Mouse (Mus musculus): ENCODE measurements at regions not wholly inside any gene's neighbourhood (a gene's known extent, or its start where the extent isn't known, plus 50 kb on each side); places are given as distances from the start of the nearest gene placed in this dataset.

DNA sequence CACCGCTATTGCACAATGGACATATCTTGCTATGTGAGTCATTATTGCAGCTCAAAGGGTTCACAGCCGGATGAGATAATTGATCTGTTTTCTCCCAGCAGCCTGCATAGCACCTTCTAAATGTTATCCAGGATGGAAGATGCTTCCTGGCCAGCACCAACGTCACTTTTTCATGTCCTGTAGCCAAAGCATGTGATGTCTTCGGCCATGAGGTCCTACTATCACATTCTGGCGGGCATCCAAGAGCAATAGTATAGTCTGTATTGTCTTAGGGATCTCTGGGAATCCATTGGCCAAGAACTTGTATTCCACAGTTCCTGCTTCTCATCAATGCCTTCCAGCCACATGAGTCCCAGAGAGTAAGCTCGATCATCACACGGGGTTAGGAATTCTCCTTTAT is 70.6 kb downstream of the Npy start:
- no peak for DNase-seq

DNA sequence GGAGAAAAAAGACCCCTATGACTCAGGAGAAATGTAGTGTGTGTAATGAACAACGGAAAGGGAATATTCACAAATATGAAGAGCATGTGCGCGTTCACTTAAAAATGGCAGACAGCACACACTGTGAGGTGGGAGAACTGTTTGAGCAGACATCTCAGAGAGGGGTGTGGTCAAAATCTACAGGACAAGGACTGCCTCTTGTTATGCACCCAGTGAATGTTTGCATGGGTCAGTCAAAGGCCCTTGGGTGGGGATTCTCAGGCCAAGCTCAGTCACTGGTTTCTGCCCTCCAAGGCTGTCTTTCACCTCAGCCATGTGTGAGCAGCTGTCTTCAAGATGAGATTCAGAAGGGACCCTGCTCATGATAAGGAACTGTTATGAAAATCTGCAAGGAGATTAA is 76.6 kb downstream of the Npy start:
- DNase-seq, result no peak

GRCm38 (mm10) chr6:49901512-49901911 is 79.0 kb downstream of the Npy start:
- no peak for DNase-seq

DNA sequence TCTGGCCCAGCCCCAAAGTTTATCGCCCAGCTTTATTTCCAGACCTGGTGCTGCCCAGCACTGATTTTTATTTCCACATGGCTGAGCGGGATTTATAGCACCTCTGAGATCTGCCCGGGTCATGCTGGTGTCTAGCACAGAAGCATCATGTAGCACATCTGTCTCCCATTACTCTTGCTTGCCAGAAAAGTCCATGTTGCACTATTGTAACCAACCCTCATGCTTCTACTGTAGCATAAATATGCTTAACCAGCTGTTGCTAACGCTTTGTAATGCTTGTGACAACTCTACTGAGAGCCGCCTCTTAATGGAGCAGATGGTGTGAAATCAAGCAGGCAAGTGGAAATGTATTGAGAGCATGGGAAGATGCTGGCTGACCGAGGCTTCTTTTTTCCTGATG is 81.5 kb downstream of the Npy start:
- DNase-seq, result peak; percentile 14

GRCm38 (mm10) chr6:49906456-49906855 is 83.9 kb downstream of the Npy start:
- no peak for DNase-seq

GRCm38 (mm10) chr6:49919089-49919812 is 96.7 kb downstream of the Npy start:
- peak; percentile 30 for DNase-seq

- DNase-seq, result no peak
These were observed 97.3 kb downstream of the Npy start for GRCm38 (mm10) chr6:49919813-49920170.

DNA sequence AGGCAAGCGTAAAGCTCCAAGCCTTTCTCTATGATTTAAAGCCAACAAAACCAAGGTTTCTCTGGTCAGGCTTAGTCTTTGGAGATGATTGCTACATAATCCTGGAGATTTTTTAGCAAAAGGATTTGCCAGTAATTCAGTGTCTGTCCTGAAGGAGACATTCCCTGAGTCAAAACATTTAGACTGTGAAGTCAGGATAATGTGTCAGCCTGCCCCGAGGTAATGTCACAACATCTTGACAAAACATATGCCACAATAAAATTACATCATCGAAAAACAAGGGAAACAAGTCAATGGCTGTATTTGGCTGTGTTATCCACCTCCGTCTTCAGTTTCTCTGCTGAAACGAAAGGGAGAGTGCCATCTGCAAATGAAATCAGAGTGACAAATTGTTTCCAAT is 101.8 kb downstream of the Npy start:
- no peak for DNase-seq

DNA sequence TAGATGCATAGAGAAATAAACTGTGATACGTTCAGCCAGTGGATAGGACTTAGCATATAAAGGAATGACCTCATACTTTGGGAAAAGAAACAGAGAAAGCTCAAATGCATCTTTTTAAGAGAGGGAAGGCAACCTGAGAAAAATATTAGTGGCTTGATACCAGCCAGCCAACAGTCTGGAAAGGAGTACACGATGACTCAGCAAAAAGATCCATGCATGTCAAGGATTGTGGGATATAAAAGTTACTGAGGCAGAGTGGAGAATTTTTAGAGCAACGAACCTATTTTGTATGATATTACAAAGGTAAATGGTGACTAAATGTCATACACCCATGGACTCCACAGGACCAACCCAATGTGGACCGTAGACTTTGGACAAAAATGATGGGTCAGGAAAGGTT is 105.6 kb downstream of the Npy start:
- no peak for DNase-seq

- DNase-seq, result no peak
These were observed 107.6 kb downstream of the Npy start for GRCm38 (mm10) chr6:49930104-49930503.

DNA sequence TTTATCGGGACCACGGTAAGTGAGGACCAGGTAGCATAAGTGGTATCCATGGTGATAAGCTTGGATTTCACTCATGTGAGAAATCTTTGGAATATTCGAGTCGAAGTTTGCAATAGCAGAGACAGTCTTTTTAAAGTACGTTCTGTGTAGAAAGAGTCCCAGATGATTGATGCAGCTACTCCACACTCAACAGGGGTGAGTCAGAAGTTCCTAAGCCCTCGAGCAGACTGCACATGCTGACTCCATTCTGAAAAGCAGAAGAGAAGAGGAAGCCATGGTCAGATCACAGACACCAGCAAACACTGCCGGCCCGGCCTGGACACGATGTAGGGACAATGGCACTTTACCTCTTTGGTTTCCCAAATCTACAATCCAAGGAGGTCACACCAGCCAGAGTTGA is 120.6 kb downstream of the Npy start:
- no peak for DNase-seq

- DNase-seq, result peak; percentile 10
These were observed 136.4 kb downstream of the Npy start for GRCm38 (mm10) chr6:49958891-49959290.

GRCm38 (mm10) chr6:49961166-49961565 is 138.7 kb downstream of the Npy start:
- DNase-seq, result no peak

DNA sequence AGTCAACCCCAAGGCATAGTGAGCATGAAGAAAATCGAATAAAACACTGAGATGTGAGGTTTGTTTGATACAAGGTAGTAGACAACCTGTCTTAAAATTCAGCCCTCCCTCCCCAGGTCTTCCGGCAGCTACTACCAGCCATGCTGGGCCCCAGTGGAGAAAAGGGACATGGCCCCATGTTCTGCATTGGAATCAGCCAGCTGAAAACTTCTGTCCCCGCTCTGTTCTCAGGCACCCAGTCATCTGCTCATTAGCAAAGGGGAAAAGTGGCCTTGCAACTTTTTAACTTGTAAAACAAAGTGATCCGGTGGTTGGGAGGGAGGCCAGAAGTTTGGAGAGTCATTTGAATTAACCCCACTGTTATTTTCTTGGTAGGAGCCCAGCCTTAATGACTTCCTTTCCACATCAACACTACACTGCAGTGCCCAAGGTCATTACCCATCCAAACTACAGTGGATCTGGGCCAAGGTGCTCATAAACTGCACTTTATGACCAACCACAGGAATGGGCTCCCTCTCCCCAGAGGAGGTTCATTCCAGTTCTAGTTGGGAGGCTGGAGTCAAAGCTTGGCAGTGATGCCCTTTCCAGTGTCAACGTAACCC is 143.5 kb downstream of the Npy start:
- DNase-seq, result no peak

DNA sequence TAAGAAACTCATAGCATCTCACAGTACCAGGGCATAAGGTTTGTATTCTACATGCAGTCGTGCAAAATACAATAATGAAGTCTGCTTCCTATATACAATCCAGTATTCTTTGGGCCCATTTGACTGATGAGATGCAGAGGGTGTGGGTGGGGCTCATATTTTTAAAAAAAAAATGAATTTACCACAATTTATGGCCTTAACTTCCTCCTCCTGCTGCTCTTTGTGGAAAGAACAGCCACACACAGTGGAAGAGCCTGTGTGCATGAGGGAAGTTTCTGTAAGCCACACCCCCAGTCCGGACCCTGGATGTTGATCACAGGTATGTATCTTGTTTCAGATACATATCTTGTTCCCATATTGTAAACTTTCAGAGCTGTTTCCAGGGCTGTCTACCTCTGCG is 143.5 kb upstream of the Mpp6 start:
- DNase-seq, result no peak

GRCm38 (mm10) chr6:49973258-49973865 is 136.7 kb upstream of the Mpp6 start:
- DNase-seq, result no peak

DNA sequence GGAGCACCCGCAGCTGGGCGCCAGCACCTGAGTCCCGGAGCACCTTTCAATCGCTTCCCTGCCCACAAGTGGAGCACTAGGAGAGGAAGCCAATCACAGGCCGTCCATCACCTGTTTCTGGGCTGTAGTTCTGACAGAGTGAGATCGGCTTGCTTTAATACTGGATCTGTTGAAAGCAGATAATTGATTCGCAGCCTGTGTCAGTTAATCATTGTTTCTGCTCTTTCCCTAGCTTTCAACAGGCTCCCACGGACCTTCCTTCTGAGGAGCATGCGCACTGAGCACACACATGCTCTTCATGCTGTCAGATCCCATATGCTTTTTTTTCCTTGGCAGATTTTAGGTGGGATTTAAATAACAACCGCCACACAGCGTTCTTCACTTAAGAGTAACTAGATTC is 132.3 kb upstream of the Mpp6 start:
- DNase-seq, result peak; percentile 53

DNA sequence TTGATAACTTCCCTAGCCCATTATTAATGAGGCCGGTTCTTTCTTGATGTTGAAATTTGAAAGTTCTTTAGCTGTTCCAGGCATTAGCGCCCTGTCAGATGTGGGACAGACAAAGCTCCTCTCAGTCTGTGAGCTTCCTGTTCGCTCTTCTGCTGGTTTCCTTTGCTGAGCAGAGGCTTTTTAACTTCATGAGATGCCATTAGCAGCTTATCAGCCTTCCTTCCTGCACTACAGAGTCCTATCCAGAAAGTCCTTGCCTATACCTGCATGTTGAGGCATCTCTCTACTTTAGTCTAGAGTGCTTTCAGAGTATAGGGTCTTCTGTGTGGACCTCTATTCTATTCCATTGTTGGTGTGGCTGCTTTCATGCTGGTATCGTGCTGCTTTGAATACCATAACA is 126.3 kb upstream of the Mpp6 start:
- DNase-seq, result no peak

DNA sequence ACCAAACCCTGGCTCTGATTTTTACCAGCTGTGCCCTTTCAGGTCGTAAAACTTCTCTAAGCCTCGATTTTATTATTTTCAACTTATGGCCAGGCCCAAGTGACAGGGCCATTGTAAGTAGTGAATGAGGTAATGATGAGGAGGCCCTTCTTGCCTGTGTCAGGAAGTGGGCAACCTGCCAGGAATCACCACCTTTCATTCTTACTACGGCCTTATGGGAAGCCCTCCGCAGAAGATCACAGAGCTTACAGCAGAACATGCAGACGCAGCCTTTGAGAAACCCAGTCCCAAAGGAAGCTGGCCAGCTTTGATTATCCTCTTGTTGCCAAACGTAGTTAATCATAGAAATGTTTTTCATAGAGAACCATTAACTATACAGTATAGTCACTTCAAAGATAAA is 124.9 kb upstream of the Mpp6 start:
- DNase-seq, result no peak

GRCm38 (mm10) chr6:49987141-49987540 is 122.9 kb upstream of the Mpp6 start:
- DNase-seq, result no peak

- no peak for DNase-seq
These were observed 122.4 kb upstream of the Mpp6 start for GRCm38 (mm10) chr6:49987541-49988210.

DNA sequence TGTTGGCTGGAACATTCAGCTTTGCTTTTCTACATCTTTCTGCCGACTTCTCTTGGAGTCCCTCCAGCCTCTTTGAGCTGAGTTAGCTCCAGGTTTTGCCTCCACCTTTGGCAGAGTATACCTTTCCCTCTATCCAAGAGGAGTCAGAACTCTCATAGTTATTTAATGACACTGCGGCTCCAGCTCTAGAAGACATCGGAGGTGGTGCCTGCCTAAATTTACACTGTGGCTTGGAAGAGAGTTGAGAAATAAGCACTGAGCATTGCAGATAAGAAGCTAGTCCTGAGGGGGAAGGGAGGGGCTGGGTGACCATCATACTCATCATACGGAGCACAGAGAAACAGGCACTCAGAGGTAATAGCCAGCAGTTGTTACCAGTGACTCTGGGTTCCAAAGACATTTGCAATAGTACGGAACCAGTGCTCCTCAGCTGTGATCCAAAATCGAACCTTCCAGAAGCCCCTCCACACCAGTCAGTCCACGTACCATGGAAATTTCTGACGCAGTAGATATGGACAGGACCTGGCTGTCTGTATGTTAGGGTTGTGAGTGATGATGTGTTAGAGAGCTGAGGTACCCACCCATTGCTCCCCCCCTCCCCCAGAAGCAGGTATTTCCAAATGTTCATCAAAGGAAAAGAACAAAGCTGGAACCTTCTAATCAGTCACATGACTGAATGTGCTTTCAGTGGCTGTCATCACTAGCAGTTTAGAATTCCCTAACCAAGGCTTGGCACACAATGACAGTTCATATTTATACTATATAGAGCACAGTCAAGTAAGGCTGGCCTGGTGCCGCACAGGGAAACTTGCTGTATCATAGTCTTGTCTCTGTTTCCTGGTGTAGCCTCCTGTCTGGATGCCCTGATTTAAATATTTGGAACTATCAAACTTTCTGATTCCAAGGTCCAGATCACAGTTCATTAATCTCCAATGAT is 120.2 kb upstream of the Mpp6 start:
- peak; percentile 21 for DNase-seq

GRCm38 (mm10) chr6:49990522-49990858 is 119.6 kb upstream of the Mpp6 start:
- DNase-seq, result no peak

All from right cerebral cortex, adult 18-20 months (tissue).